In genomic region chr19:5456241-5456921, GRCm38 (mm10) we compare ENCODE assay signal across 8 mouse cellular contexts. TPM values are rescaled to one million over a fixed set of nuclear protein-coding genes. Genes with fewer than 3 reads are reported as not detected.
DNase-seq lines count a peak whose midpoint lies in the region; ATAC-seq and TF ChIP-seq lines count a peak whose summit lies in the region.

No protein-coding gene starts in this region.

- H3K36me3 ChIP-seq in thymus, adult 2 months (ENCODE audit: control insufficient read depth, insufficient read depth, low read length), result no peaks in the 10 kb centered on the region
- H3K36me3 ChIP-seq in kidney, embryonic 15.5 days, result peaks cover 13% of the 10 kb centered on the region

- peak overlapping the region; percentile 95 for H3K4me2 ChIP-seq in kidney, embryonic 15.5 days

- no peaks in the 10 kb centered on the region for H3K9me3 ChIP-seq in kidney, embryonic 15.5 days (replicated peaks)

- H3K9ac ChIP-seq in kidney, embryonic 15.5 days, result peak overlapping the region; percentile 82

- no peaks in the 10 kb centered on the region for H3K27me3 ChIP-seq in thymus, adult 2 months (ENCODE audit: control insufficient read depth, insufficient read depth, low read length)
- 0 out of 2 replicates have a peak, but pooled peaks cover 2% of the 10 kb centered on the region for H3K27me3 ChIP-seq in kidney, embryonic 15.5 days

- no peak for DNase-seq in thymus, adult 2 months
- no peak for DNase-seq in thymus, postnatal 25 days
- DNase-seq in heart, adult 8-10 months (ENCODE audit: low spot score), result peak; percentile 74
- peak; percentile 53 for DNase-seq in lung, postnatal 14 days
- no peak for DNase-seq in urinary bladder, postnatal 10 days (ENCODE audit: low spot score)
- no peak for DNase-seq in frontal cortex, adult 2 months (ENCODE audit: extremely low spot score in 1 of 2, low spot score in 1 of 2)

- no peak overlapping the region for H3K27ac ChIP-seq in thymus, adult 2 months (ENCODE audit: control insufficient read depth, insufficient read depth, low read length)
- peak overlapping the region; percentile 92 for H3K27ac ChIP-seq in kidney, embryonic 15.5 days

- TF ChIP-seq CTCF in thymus, adult 2 months (IDR thresholded peaks at IDR 0.05; ENCODE audit: borderline replicate concordance, control insufficient read depth, extremely low read depth, insufficient read depth, low read length, poor library complexity), result no peak

- H3K4me3 ChIP-seq in thymus, adult 2 months (ENCODE audit: control insufficient read depth, insufficient read depth, low read length), result peak overlapping the region; percentile 67
- peak overlapping the region; percentile 68 for H3K4me3 ChIP-seq in kidney, embryonic 15.5 days (replicated peaks)

- ATAC-seq in kidney, embryonic 15.5 days (replicated peaks; ENCODE audit: low FRiP score), result no peak; the same call in 1 of the 2 replicates
- no peak for ATAC-seq in activated CD4-positive, CD25-positive, alpha-beta regulatory T cell, adult 4 months

- 2% methylated on average over 26 of the region's 26 CpGs for WGBS in thymus, adult 2 months
- 3% methylated on average over 24 of the region's 26 CpGs for WGBS in kidney, embryonic 15.5 days

- peaks cover 25% of the 10 kb centered on the region for H3K4me1 ChIP-seq in thymus, adult 2 months (replicated peaks; ENCODE audit: control insufficient read depth, insufficient read depth, low read length)
- H3K4me1 ChIP-seq in kidney, embryonic 15.5 days, result peaks cover 53% of the 10 kb centered on the region

- no peak for TF ChIP-seq POLR2A in thymus, adult 2 months (IDR thresholded peaks at IDR 0.05; ENCODE audit: control insufficient read depth, extremely low read depth, insufficient read depth, low read length, poor library complexity)

RNA-seq across cellular contexts. Expression of gene Ccdc85b, which starts 1.3 kb away (rescaled TPM):
- 8.1 and 8.2 TPM in 2 replicates for polyA plus RNA-seq in thymus, adult 2 months (2012; rRNA removed)
- 10 to 100 TPM in 1 of 4 experiments, 1 to 10 TPM in 3; 8.3 to 10.4 (median 8.9) TPM for total RNA-seq in heart, adult 8-10 months (2022)
- polyA plus RNA-seq in kidney, embryonic 15.5 days (2015; fragmentation: Nextera tagmentation; extraction: Ambion mirVana), result 10.1 and 11.3 TPM in 2 replicates
- 22.4 and 24.7 TPM in 2 replicates for polyA plus RNA-seq in frontal cortex, adult 2 months (2012; rRNA removed)
- 1 to 10 TPM; 1.1 to 1.2 TPM for polyA plus RNA-seq in activated CD4-positive, CD25-positive, alpha-beta regulatory T cell, adult 4 months (2017; shearing (Covaris generic))

RNA-seq across cellular contexts. Expression of gene Fibp, which starts 4.0 kb away (rescaled TPM):
- polyA plus RNA-seq in thymus, adult 2 months (2012; rRNA removed), result 142 and 157 TPM in 2 replicates
- 10 to 100 TPM; 41.3 to 52.3 (median 49.2) TPM for total RNA-seq in heart, adult 8-10 months (2022)
- polyA plus RNA-seq in kidney, embryonic 15.5 days (2015; fragmentation: Nextera tagmentation; extraction: Ambion mirVana), result 119 and 128 TPM in 2 replicates
- polyA plus RNA-seq in frontal cortex, adult 2 months (2012; rRNA removed), result 130 and 142 TPM in 2 replicates
- 10 to 100 TPM; 65.0 to 84.0 TPM for polyA plus RNA-seq in activated CD4-positive, CD25-positive, alpha-beta regulatory T cell, adult 4 months (2017; shearing (Covaris generic))

RNA-seq across cellular contexts. Expression of gene Fosl1, which starts 9.0 kb away (rescaled TPM):
- 0.16 TPM in 1 of 2 replicates, not detected in the other for polyA plus RNA-seq in thymus, adult 2 months (2012; rRNA removed)
- under 1 TPM in 2 of 4 experiments, not detected in 2; 0.14 to 0.23 TPM for total RNA-seq in heart, adult 8-10 months (2022)
- polyA plus RNA-seq in kidney, embryonic 15.5 days (2015; fragmentation: Nextera tagmentation; extraction: Ambion mirVana), result 0.39 TPM in 1 of 2 replicates, not detected in the other
- 0.06 and 0.19 TPM in 2 replicates for polyA plus RNA-seq in frontal cortex, adult 2 months (2012; rRNA removed)
- not detected for polyA plus RNA-seq in activated CD4-positive, CD25-positive, alpha-beta regulatory T cell, adult 4 months (2017; shearing (Covaris generic))

RNA-seq across cellular contexts. Expression of gene Ctsw, which starts 11.9 kb away (rescaled TPM):
- polyA plus RNA-seq in thymus, adult 2 months (2012; rRNA removed), result 49.1 and 54.3 TPM in 2 replicates
- total RNA-seq in heart, adult 8-10 months (2022), result under 1 TPM in 3 of 4 experiments, not detected in 1; 0.29 to 0.38 (median 0.37) TPM
- 1.1 and 1.5 TPM in 2 replicates for polyA plus RNA-seq in kidney, embryonic 15.5 days (2015; fragmentation: Nextera tagmentation; extraction: Ambion mirVana)
- polyA plus RNA-seq in frontal cortex, adult 2 months (2012; rRNA removed), result 0.38 and 0.40 TPM in 2 replicates
- 100 to 1,000 TPM; 175 to 215 TPM for polyA plus RNA-seq in activated CD4-positive, CD25-positive, alpha-beta regulatory T cell, adult 4 months (2017; shearing (Covaris generic))

RNA-seq across cellular contexts. Expression of gene Efemp2, which starts 17.4 kb away (rescaled TPM):
- polyA plus RNA-seq in thymus, adult 2 months (2012; rRNA removed), result 17.3 and 21.6 TPM in 2 replicates
- total RNA-seq in heart, adult 8-10 months (2022), result 10 to 100 TPM in 2 of 4 experiments, 1 to 10 TPM in 2; 6.5 to 11.2 (median 9.5) TPM
- 156 and 179 TPM in 2 replicates for polyA plus RNA-seq in kidney, embryonic 15.5 days (2015; fragmentation: Nextera tagmentation; extraction: Ambion mirVana)
- polyA plus RNA-seq in frontal cortex, adult 2 months (2012; rRNA removed), result 36.5 and 37.4 TPM in 2 replicates
- 1 to 10 TPM; 1.5 to 1.9 TPM for polyA plus RNA-seq in activated CD4-positive, CD25-positive, alpha-beta regulatory T cell, adult 4 months (2017; shearing (Covaris generic))

Comparison
In these comparisons a context has a peak if more than half of its experiments do, and no peak if none do; other contexts are left out.
1. DNase-seq: peak in heart, adult 8-10 months (single experiment) and lung, postnatal 14 days (single experiment); none in thymus, adult 2 months (single experiment), thymus, postnatal 25 days (single experiment), urinary bladder, postnatal 10 days (single experiment) and frontal cortex, adult 2 months (0 of 2).